Mouse (Mus musculus): Measurements from ENCODE around the gene Dnmt1. TPM values are rescaled to one million over a fixed set of nuclear protein-coding genes. Genes with fewer than 3 reads are reported as not detected.

The Dnmt1 gene
- polyA plus RNA-seq, 1 experiment from 2014 or later, result 17.9 TPM

DNA sequence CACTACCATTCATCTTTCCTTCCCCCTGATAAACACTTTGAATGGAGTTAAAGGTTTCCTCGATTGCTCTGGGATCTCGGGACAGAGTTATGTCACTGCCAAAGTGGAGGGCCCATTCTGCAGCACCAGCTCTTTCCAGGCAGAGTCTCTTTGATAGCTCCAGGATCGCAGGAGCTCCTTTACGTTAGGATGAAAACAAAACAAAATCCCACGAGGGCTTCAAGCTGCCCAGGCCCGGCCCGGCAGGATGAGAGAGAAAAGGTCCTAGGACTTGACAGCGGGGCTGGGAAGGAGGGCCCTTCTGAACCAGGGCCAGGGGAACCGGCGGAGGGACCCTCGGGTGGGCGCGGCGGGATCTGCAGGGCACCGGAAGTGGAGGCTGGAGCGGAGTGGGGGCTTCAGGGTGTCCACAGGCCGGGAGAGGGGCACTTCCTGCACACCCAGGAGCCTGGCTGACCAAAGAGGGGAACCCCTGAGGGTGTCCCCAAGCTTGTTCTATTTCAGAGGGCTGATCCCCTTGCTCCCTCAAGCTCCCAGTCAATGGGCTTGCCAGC, 7.6 kb downstream of the Dnmt1 start:
- H3K4me2 ChIP-seq (replicated peaks; ENCODE audit: low read depth), result peak overlapping the region; percentile 90
- 0% methylated on average over 16 of the region's 17 CpGs for WGBS

DNA sequence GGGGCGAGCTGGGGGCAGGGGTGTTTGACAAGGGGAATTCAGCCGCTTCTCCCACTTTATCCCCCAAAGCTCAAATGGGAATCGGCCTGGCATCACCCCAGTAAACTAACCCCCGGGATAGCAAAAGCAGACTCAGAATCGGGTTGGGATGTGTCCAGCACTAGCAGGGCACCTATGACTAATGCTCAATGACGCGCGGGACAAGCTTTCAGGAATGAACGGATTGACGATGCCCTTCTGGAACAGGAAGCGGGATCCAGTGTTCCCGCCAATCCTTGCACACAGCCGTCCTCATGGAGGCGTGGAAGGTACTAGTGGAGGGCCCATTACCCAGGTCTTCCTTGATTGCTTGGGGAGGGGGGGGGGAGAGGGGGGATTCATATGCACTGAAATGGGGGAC, 8.2 kb downstream of the Dnmt1 start:
- Histone ChIP-seq H3K4me3 (ENCODE audit: low read depth, low read length) (peak overlapping the region; percentile 66), H3K27ac (replicated peaks) (peak overlapping the region; percentile 83), H3K4me1 (replicated peaks; ENCODE audit: control insufficient read depth, insufficient read depth) (no peaks in the 10 kb centered on the region), H3K36me3 (ENCODE audit: control insufficient read depth, insufficient read depth, low read length) (no peaks in the 10 kb centered on the region), H3K27me3 (ENCODE audit: control insufficient read depth, insufficient read depth, low read length) (no peaks in the 10 kb centered on the region), H3K4me2 (replicated peaks; ENCODE audit: low read depth) (peak overlapping the region; percentile 90), H3K9ac (ENCODE audit: low read length) (peak overlapping the region; percentile 80), H3K9me3 (ENCODE audit: control insufficient read depth, low read length) (no peaks in the 10 kb centered on the region)
- WGBS, result 3% methylated on average over 14 of the region's 14 CpGs
- TF ChIP-seq EP300 (optimal IDR thresholded peaks at IDR 0.05) (no peak), CTCF (IDR thresholded peaks at IDR 0.05; ENCODE audit: low read depth) (no peak)
- peak; percentile 76 for DNase-seq (ENCODE audit: low spot score)
- peak; percentile 64 for ATAC-seq (ENCODE audit: low FRiP score, low TSS enrichment)

More for the DNA sequence above, 7.6 kb downstream of the Dnmt1 start:
- TF ChIP-seq EP300 (optimal IDR thresholded peaks at IDR 0.05) (no peak), CTCF (IDR thresholded peaks at IDR 0.05; ENCODE audit: low read depth) (no peak)
- Histone ChIP-seq H3K4me3 (ENCODE audit: low read depth, low read length) (peak overlapping the region; percentile 66), H3K36me3 (ENCODE audit: control insufficient read depth, insufficient read depth, low read length) (no peaks in the 10 kb centered on the region), H3K4me1 (replicated peaks; ENCODE audit: control insufficient read depth, insufficient read depth) (no peaks in the 10 kb centered on the region), H3K27ac (replicated peaks) (peak overlapping the region; percentile 83), H3K27me3 (ENCODE audit: control insufficient read depth, insufficient read depth, low read length) (no peaks in the 10 kb centered on the region), H3K9ac (ENCODE audit: low read length) (peak overlapping the region; percentile 80), H3K9me3 (ENCODE audit: control insufficient read depth, low read length) (no peaks in the 10 kb centered on the region)
- no peak; the same call in 1 of the 2 replicates for ATAC-seq (ENCODE audit: low FRiP score, low TSS enrichment)
- no peak for DNase-seq (ENCODE audit: low spot score)

DNA sequence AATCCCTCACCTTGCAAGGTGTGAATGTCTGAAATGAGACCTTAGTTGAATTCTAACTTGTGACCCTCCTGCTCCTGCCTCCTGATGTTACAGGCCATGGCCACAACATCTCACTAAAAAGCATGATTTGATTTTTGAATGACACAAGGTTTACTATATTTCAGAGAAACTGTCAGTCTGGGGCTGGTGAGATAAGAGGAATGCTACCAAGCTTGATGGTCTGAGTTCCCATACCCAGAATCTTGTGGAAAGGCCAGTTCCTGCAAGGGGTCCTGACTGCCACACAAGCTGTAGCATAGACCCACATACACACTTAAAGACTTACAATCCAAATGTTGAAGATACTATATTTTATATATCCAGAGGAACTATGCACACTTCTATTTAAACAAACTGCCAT, 9.3 kb downstream of the Dnmt1 start:
- H3K4me2 ChIP-seq (replicated peaks; ENCODE audit: low read depth), result no peak overlapping the region
- H3K9ac ChIP-seq (ENCODE audit: low read length), result no peak overlapping the region
- no peak overlapping the region for H3K4me3 ChIP-seq (ENCODE audit: low read depth, low read length)
- H3K36me3 ChIP-seq (ENCODE audit: control insufficient read depth, insufficient read depth, low read length), result no peaks in the 10 kb centered on the region
- TF ChIP-seq EP300 (optimal IDR thresholded peaks at IDR 0.05) (no peak), CTCF (IDR thresholded peaks at IDR 0.05; ENCODE audit: low read depth) (no peak)
- H3K27ac ChIP-seq (replicated peaks), result no peak overlapping the region
- H3K9me3 ChIP-seq (ENCODE audit: control insufficient read depth, low read length), result no peaks in the 10 kb centered on the region
- no peaks in the 10 kb centered on the region for H3K27me3 ChIP-seq (ENCODE audit: control insufficient read depth, insufficient read depth, low read length)
- ATAC-seq (ENCODE audit: low FRiP score, low TSS enrichment) (no peak), DNase-seq (ENCODE audit: low spot score) (no peak)
- H3K4me1 ChIP-seq (replicated peaks; ENCODE audit: control insufficient read depth, insufficient read depth), result no peaks in the 10 kb centered on the region

DNA sequence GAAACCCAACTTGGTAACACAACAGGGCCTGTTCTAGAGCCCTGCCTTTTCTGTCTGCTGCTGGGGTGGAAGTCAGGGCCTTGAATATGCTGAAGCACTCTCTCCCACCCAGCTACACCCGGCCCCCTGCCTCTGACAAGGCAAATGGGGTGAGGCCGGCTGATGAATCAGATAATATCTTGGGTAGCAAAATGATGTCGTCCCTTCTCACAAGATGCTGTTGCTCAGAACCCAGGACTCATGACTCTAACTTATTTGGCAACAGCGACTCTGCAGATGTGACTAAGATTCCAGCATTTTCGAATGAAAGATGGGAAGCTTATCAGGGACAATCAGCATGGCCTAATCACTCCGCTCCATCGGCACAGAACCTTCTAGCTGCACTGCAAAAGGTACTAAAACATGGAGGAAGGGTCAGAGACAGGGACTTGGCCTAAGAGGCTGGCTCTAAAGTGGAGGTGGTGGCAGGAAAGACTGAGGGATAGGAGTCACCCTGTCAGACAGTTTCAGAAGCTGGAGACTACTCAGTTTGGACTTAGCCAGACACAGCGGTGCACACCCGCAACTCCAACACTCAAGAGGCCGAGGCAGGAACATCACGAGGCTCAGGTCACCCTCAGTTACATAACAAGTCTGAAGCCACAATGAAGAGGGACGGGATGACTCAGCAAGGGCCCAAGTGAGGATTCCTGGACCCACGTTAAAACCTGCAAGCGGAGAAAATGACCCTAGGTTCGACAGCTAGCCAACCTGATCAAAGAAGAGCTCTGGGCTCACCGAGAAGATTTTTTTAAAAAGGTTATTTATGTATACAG, 13.4 kb downstream of the Dnmt1 start:
- Histone ChIP-seq H3K36me3 (ENCODE audit: control insufficient read depth, insufficient read depth, low read length) (no peaks in the 10 kb centered on the region), H3K27ac (replicated peaks) (peak overlapping the region; percentile 45; the same call in 1 of the 2 replicates), H3K9ac (ENCODE audit: low read length) (no peak overlapping the region), H3K27me3 (ENCODE audit: control insufficient read depth, insufficient read depth, low read length) (no peaks in the 10 kb centered on the region), H3K4me1 (replicated peaks; ENCODE audit: control insufficient read depth, insufficient read depth) (no peaks in the 10 kb centered on the region), H3K9me3 (ENCODE audit: control insufficient read depth, low read length) (no peaks in the 10 kb centered on the region), H3K4me2 (replicated peaks; ENCODE audit: low read depth) (no peak overlapping the region), H3K4me3 (ENCODE audit: low read depth, low read length) (no peak overlapping the region)
- WGBS, result 68% methylated on average over 16 of the region's 16 CpGs
- no peak for ATAC-seq (ENCODE audit: low FRiP score, low TSS enrichment)
- DNase-seq (ENCODE audit: low spot score), result no peak
- TF ChIP-seq EP300 (optimal IDR thresholded peaks at IDR 0.05), result no peak
- TF ChIP-seq CTCF (IDR thresholded peaks at IDR 0.05; ENCODE audit: low read depth), result no peak

DNA sequence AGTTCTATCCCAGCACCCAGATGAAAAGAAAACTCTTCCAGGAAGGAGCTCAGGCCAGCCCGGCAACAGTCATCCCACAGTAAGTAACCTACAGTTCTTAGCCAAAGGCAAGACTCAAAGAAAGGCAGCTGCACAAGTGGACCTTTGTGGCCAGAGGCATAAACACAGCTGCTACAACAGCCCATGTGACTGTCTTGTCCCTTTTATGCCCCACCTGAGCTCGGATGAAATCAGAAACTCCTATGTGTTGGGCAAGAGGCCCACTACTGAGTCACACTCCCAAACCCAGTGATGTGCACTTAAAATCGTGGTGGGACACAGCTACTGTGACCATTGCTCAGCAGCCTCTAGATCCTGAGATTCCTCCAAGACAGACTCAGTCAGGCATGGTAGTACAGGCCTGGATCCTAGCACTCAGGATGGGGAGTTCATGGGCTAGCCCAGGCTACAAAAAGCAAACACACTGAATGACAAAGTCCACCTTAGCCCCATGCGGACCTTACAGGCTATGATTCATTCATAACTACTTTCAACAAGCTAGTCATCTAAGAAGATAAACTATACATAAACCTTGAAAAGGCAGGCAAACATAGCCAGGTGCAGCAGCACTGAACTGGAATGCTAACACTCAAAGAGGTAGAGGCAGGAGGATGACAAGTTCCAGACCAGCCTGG, 14.9 kb downstream of the Dnmt1 start:
- Histone ChIP-seq H3K4me1 (replicated peaks; ENCODE audit: control insufficient read depth, insufficient read depth) (no peaks in the 10 kb centered on the region), H3K9ac (ENCODE audit: low read length) (no peak overlapping the region), H3K4me2 (replicated peaks; ENCODE audit: low read depth) (no peak overlapping the region), H3K27ac (replicated peaks) (peak overlapping the region; percentile 40; the same call in 1 of the 2 replicates), H3K9me3 (ENCODE audit: control insufficient read depth, low read length) (no peaks in the 10 kb centered on the region), H3K4me3 (ENCODE audit: low read depth, low read length) (no peak overlapping the region), H3K36me3 (ENCODE audit: control insufficient read depth, insufficient read depth, low read length) (peaks cover 3% of the 10 kb centered on the region), H3K27me3 (ENCODE audit: control insufficient read depth, insufficient read depth, low read length) (no peaks in the 10 kb centered on the region)
- WGBS, result 36% methylated on average over 4 of the region's 4 CpGs
- peak; percentile 56; the same call in 1 of the 2 replicates for ATAC-seq (ENCODE audit: low FRiP score, low TSS enrichment)
- TF ChIP-seq CTCF (IDR thresholded peaks at IDR 0.05; ENCODE audit: low read depth) (no peak), EP300 (optimal IDR thresholded peaks at IDR 0.05) (no peak)
- DNase-seq (ENCODE audit: low spot score), result peak; percentile 18
